Mouse (Mus musculus) heart, adult 11 months (tissue): ENCODE data around the gene Usf1.

ENCODE experiments used
- DNase-seq: peaks from one replicate; pipeline ENCODE4 v3.0.0; 2022

The Usf1 gene

DNA sequence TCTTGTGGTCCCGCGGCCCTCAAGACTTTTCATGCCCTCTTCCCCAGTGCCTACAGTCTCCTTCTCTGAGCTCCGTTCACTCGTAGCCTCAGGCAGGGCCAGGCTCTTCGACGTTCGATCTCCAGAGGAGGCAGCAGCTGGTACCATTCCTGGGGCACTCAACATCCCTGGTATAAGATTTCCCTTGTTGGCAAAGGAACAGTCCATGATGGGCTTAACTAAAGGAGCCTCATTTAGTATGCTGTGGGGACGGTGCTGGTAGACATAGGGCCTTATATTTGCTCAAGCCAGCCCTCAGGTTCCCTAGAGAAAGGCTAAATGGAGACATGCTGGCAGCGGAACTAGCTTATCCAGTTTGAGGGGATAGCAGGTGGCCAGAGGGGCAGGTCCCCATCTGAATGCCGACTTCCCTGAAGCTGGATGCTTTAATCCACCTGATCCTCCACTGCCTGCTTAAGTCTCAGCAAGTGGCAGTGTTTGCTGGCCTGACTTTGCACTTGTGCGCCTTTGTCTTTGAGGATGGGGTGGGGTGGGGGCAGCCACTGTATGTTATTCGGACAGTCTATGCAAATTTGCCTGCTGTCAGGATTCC lies 8.3 kb downstream of the Usf1 start:
- DNase-seq, result no peak

GRCm38 (mm10) chr1:171419905-171420304 lies 8.8 kb downstream of the Usf1 start:
- DNase-seq, result peak; percentile 76

- DNase-seq, result no peak
Measured at GRCm38 (mm10) chr1:171422504-171423095, 11.5 kb downstream of the Usf1 start.

DNA sequence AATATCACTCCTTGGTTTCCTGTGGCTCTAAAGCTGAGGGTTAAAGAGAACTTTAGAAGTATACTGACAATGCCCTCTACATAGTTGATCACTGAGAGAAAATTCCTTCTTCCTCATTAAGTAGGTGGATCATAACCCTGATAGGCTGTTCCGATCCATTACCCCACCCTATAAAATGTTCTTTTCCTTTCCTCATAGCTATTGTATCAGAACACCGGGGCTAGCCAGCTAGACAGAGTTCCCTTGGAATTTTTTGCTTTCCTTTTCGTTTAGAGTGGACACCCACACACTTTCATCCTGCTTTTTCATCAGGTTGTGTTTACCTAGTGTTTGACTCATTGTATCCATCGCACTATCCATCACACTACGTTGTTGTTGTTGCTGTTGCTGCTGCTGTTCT lies 13.5 kb downstream of the Usf1 start:
- DNase-seq, result peak; percentile 46

GRCm38 (mm10) chr1:171425126-171425525 lies 14.0 kb downstream of the Usf1 start:
- DNase-seq, result peak; percentile 90

GRCm38 (mm10) chr1:171432158-171432557 lies 21.0 kb downstream of the Usf1 start:
- DNase-seq, result peak; percentile 51

GRCm38 (mm10) chr1:171435288-171435814 lies 24.2 kb downstream of the Usf1 start:
- DNase-seq, result peak; percentile 46

DNA sequence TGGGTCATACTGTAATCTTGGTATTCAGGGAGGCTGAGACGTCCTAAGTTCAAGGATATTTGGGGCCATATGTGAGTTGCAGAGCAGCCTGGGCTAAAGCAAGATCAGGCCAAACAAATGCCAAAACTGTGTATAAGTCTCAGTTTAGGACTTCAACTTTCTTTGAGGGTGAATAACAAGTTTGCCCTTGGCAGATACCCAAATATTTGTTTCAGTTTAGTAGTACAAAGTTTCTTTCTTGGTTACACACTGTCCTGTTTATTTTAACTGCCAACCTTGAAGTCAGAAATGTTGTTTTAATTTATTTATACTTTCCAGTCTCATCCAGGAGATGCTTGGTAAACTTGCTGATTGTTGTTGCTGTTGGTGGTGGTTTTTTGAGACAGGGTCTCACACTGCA lies 24.9 kb downstream of the Usf1 start:
- DNase-seq, result peak; percentile 73

- DNase-seq, result peak; percentile 99
Measured at GRCm38 (mm10) chr1:171437264-171438013, 26.3 kb downstream of the Usf1 start, which contains the start of gene F11r. TSS of gene F11r (plus strand) at chr1:171437535.

GRCm38 (mm10) chr1:171438014-171438670 lies 27.0 kb downstream of the Usf1 start:
- DNase-seq, result peak; percentile 91

DNA sequence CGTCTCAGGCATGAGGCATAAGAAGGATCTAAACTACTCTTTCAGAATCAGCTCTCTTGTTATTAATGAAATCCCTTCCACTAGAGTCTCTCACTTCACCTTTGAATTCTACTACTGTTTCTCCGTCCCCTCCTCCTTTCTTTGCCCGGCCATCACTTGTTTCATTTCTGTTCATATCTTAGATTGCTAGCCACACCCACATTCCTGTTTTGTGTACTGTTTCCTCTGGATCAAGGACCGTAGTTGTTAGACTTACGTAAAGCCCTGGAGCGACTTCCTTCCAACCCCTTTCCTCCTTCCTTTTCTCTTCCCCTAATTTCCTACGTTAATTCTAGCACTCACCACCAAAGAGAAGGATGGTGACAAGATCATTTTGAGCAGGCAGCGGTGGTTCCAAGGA lies 28.0 kb downstream of the Usf1 start:
- peak; percentile 91 for DNase-seq

DNA sequence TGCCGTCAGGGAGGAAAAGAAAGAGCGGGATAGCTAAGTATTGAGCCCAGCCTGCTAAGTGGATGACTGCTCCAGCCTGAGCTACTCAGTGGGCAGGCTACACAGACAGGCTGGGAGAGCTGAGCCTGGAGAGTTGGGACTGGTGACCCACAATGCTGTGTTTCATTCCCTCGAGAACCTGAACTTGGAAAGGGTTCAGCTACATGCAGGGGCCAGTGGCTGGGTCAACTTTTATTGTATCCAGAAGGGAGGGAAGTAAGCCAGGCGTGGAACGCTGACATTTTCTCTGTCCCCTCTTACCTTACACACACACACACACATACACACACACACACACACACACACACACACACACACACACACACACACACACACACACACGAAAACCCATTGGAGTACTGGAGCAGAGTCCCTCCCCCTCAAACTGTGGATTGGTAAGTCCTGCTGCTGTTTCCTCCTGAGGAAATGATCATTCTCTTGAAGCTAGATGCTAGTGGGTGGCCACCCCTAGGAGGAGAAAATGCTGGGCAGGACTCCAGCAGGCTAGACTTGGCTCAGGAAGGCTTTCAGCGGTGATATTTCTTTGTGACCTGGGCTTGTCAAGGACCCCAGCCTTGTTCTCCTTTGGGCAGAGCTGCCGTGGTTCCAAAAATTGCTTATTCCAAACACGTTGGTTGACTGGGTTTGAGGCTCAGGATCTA lies 29.1 kb downstream of the Usf1 start:
- DNase-seq, result peak; percentile 99

DNA sequence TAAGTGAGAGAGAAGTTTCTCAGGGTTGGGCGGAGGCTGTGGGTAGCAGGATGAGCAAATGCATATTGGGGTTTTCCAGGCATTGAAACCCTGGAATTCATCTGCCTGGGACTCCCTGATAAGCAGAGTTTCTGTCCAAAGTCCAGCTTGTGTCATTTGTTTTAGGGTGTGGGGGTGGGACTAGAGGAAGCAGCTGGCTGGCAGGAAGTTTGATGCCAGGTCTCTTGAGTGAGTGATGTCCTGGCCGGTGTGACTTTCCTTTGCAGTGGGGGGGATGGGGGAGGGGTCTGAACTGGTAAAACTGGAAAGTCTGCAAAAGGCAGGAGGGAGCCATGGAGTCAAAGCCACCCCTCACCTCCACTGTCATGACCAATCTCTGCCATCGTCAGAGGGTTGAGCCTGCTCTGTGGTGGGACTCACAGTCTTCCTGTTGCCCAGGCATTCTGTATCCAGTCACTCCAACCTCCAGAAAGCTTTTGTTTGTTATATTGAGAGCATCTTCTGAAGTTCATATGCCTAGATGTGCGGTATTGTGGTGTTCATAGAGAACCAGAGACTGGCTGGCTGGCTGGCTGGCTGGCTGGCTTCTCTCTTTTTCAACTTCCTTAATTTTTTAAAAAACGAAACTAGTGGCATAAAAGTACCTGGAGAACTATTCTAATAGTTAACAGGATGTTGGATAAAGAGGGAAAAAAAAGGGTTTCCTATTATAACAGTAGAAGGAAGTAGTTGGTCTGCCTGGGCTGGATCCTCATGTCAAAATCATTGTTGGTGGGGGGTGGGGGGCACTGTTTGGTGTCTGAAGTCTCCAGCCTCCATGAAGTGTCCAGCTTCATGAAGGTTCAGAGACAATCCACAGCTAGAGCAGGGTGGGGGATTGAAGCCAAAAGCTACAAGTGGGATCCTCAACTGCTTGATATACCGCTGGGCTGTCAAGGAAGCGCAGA lies 30.6 kb downstream of the Usf1 start:
- peak; percentile 95 for DNase-seq

DNA sequence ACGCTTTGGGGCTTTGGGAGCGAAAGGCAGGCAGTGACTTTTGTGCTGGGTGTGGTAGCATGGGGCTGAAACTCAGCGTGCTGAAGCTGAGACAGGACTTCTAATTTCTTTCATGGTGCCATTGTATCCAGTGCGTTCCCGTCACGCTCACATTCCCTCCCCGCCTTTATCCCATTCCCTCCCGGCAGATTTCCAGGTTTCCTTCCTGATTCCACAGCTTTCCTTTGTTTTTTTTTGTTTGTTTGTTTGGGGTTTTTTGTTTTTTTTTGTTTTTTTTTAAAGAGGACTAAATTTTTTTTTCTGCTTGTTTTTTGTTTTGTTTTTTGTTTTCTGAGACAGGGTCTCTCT lies 31.3 kb downstream of the Usf1 start:
- peak; percentile 90 for DNase-seq

- no peak for DNase-seq
Measured at GRCm38 (mm10) chr1:171445050-171445449, 33.9 kb downstream of the Usf1 start.

DNA sequence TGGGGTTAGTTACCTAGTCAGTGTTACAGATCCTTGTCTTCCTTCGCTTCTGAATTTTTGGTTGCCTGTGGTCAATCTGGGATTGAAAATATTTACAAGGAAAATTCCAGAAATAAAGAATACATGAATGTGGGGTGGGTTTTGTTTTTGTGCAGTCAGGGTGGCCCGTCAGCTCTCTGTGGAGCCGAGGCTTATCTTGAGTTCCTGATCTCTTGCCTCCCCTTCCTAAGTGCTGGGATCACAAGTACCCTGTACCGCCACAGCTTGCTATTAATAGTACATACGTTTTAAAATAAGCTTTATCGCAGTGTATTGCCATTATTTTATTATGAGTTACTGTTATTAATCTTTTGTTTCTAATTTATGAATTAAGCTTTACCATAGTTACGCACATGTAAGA lies 35.7 kb downstream of the Usf1 start:
- DNase-seq, result peak; percentile 79

DNA sequence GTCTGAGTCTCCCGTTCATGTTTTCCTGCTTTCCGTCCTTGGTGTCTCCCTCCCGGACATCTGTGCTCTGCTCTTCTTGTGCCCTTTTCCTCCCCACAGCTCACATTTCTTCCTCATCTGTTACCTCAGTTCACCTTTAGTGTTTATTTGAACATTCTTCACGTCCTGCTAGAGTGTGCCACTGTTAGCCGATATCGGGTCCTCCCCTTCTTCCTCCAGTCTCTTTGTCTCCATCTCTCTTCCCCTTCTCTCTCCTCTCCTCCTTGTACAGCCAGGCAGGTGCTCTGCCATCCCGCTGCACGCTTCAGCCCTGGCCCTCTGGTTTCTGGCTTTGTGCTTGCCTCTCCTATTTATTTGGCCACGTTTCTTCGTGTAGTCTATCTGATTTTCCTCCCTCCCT lies 36.6 kb downstream of the Usf1 start:
- DNase-seq, result no peak

DNA sequence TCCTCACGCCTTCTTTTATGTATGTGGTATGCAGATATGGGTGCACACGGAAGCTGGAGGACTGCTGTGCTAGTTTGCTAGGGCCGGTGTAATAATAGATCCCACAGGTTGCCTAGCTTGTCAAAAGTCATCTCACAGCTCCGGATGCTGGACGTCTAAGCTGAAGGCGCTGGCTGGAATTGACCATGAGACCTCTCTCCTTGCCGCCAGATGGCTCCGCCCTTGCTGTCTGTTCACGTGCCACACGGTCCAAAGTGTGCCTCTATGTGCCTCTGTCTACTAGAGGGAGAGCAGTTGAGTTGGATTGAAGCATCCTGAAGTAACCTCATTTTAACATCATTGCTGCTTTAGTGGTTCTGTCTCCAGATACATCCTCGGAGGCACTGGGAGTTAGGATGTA lies 38.9 kb downstream of the Usf1 start:
- DNase-seq, result peak; percentile 88

DNA sequence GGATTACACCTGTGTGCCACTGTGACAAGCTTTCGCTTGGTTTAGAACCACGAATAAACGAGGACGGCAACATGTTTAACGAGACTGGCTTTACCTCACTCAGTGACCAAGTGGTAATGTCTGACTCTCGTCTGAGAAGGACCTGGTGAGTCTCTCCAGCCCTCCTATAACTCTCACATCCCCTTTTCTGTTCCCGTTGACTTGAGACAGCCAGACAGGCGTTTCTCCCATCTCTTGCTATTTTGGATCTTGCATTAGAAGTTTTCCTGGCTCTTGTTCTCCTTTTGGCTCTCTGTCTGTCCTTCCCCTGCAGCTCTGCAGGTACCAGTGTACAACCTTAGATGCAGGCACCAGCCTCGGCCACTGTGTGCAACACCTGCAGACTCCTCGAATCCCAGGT lies 39.9 kb downstream of the Usf1 start:
- peak; percentile 90 for DNase-seq

GRCm38 (mm10) chr1:171452522-171452921 lies 41.4 kb downstream of the Usf1 start:
- DNase-seq, result no peak

DNA sequence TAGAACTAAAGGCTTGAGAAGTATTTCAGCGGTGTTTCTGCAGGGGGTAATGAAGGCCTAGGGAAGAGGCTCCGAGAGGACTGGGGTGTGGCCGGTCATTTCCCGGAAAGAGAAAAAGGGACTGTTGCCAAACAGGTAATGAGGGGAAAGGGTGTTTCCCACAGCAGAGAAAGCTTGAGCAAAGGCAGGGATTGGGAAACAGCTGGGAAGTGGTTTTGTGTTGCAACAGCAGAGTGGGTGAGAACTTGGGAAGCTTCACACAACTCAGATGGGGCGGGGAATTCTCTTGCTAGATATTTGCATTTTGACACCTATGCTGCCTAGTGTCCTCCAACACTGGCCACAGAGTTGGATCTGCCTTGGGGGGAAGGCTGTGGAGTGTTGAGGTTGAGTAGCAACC lies 41.8 kb downstream of the Usf1 start:
- peak; percentile 97 for DNase-seq

DNA sequence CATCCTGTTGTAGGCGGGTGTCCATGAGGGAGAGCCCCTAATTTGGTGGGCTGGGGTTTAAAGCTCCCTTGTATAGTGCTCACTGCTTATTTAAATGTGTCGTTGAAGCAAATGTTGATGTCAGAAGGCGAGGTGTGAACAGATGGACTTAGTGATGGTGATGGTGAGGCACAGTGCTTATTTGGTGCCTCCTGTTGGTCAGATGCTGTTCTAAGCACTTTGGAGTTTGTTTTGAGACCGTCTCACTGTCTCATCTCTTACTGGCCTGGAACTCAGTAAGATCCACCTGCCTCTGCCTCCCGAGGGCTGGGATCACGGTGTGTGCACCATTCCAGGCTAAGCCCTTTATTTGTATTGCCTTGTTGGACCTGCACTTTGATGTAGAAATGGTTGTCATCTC lies 43.8 kb downstream of the Usf1 start:
- DNase-seq, result no peak
